Mouse (Mus musculus): ENCODE data around the gene Usp43.

Gene Usp43

GRCm38 (mm10) chr11:67921827-67922754 is at the start of gene Usp43:
Gene Usp43, minus strand, starts transcription at chr11:67922153.
- DNase-seq: peak; percentile 78

GRCm38 (mm10) chr11:67967831-67968230 is 45.9 kb upstream of the Usp43 start:
- no peak for DNase-seq

GRCm38 (mm10) chr11:67965905-67966878 is 44.2 kb upstream of the Usp43 start, which contains the start of gene Stx8:
Gene Stx8, plus strand, starts transcription at chr11:67966193.
- DNase-seq: peak; percentile 92

GRCm38 (mm10) chr11:67965242-67965883 is 43.4 kb upstream of the Usp43 start, which contains the start of gene Cfap52:
Gene Cfap52, minus strand, starts transcription at chr11:67965651.
- peak; percentile 88 for DNase-seq

- DNase-seq: peak; percentile 43
Measured at GRCm38 (mm10) chr11:67964110-67964509, 42.2 kb upstream of the Usp43 start.

- no peak for DNase-seq
Measured at GRCm38 (mm10) chr11:67954413-67954812, 32.5 kb upstream of the Usp43 start.

GRCm38 (mm10) chr11:67953604-67954003 is 31.7 kb upstream of the Usp43 start:
- DNase-seq: no peak

- DNase-seq: no peak
Measured at GRCm38 (mm10) chr11:67949475-67949874, 27.5 kb upstream of the Usp43 start.

GRCm38 (mm10) chr11:67948229-67948628 is 26.3 kb upstream of the Usp43 start:
- no peak for DNase-seq

GRCm38 (mm10) chr11:67932156-67932555 is 10.2 kb upstream of the Usp43 start:
- no peak for DNase-seq

- no peak for DNase-seq
Measured at GRCm38 (mm10) chr11:67926348-67927055, 4.5 kb upstream of the Usp43 start.

GRCm38 (mm10) chr11:67925000-67925399 is 3.0 kb upstream of the Usp43 start:
- DNase-seq: no peak

GRCm38 (mm10) chr11:67923720-67924119 is 1.8 kb upstream of the Usp43 start:
- DNase-seq: no peak

- peak; percentile 86 for DNase-seq
Measured at GRCm38 (mm10) chr11:67922755-67923125, 787 bp upstream of the Usp43 start.

GRCm38 (mm10) chr11:67921091-67921826 is 694 bp downstream of the Usp43 start:
- DNase-seq: peak; percentile 58

GRCm38 (mm10) chr11:67920226-67920960 is 1.6 kb downstream of the Usp43 start:
- DNase-seq: no peak

GRCm38 (mm10) chr11:67919593-67919992 is 2.4 kb downstream of the Usp43 start:
- DNase-seq: no peak

GRCm38 (mm10) chr11:67917126-67917525 is 4.8 kb downstream of the Usp43 start:
- DNase-seq: no peak

- DNase-seq: no peak
Measured at GRCm38 (mm10) chr11:67911074-67911473, 10.9 kb downstream of the Usp43 start.

GRCm38 (mm10) chr11:67903756-67904155 is 18.2 kb downstream of the Usp43 start:
- DNase-seq: no peak

Data from retina, postnatal 1 day (tissue).